Mouse (Mus musculus): Measurements from ENCODE around the gene Mink1. TPM values are rescaled to one million over a fixed set of nuclear protein-coding genes. Genes with fewer than 3 reads are reported as not detected.

The Mink1 gene
- total RNA-seq, 1 experiment = 23.0 TPM

- no peak overlapping the region for H3K4me3 ChIP-seq (ENCODE audit: insufficient read depth in 1 of 2, low read depth in 1 of 2, low read length in 2 of 2, poor library complexity in 1 of 2, severe bottlenecking in 1 of 2)
- no peak overlapping the region for H3K9ac ChIP-seq (ENCODE audit: insufficient read depth, low read depth, low read length, poor library complexity, severe bottlenecking)
- H3K4me1 ChIP-seq (ENCODE audit: control insufficient read depth in 2 of 2, insufficient read depth in 2 of 2, low read length in 2 of 2, poor library complexity in 1 of 2) = peaks cover 0 to 22% of the 10 kb centered on the region in 2 experiments; a peak in 3 of 4 replicates
- H3K27ac ChIP-seq (ENCODE audit: insufficient read depth, low read depth, low read length, poor library complexity, severe bottlenecking) = no peak overlapping the region
- in situ Hi-C loops (cut with MboI; ENCODE audit: low sequenced_read_pairs in 2 of 2, unreplicated experiment in 2 of 2) = no loop called here
- peaks cover 3% of the 10 kb centered on the region; the same call in 1 of the 2 replicates for H3K36me3 ChIP-seq (ENCODE audit: control insufficient read depth, insufficient read depth, low read length, poor library complexity, severe bottlenecking)
- TF ChIP-seq CHD2 (IDR thresholded peaks at IDR 0.05; ENCODE audit: low read depth, low read length) (no peak), HCFC1 (IDR thresholded peaks at IDR 0.05; ENCODE audit: borderline replicate concordance, insufficient read depth, low read length) (no peak), MAFK (IDR thresholded peaks at IDR 0.05; ENCODE audit: insufficient read depth, low read depth, low read length) (no peak), ZNF384 (IDR thresholded peaks at IDR 0.05; ENCODE audit: low read depth, low read length) (no peak), ZC3H11A (IDR thresholded peaks at IDR 0.05; ENCODE audit: borderline replicate concordance, low read depth, low read length) (no peak)
- no peak for DNase-seq (ENCODE audit: low read depth, low spot score)
- H3K9me3 ChIP-seq (ENCODE audit: control insufficient read depth, insufficient read depth, low read depth, low read length) = no peaks in the 10 kb centered on the region
Observed at GRCm38 (mm10) chr11:70583022-70583714, 20.5 kb downstream of the Mink1 start.

GRCm38 (mm10) chr11:70583775-70584174, 21.1 kb downstream of the Mink1 start:
- no peak for DNase-seq (ENCODE audit: low read depth, low spot score)
- no peak overlapping the region for H3K4me3 ChIP-seq (ENCODE audit: insufficient read depth in 1 of 2, low read depth in 1 of 2, low read length in 2 of 2, poor library complexity in 1 of 2, severe bottlenecking in 1 of 2)
- H3K27ac ChIP-seq (ENCODE audit: insufficient read depth, low read depth, low read length, poor library complexity, severe bottlenecking) = no peak overlapping the region
- no peaks in the 10 kb centered on the region for H3K9me3 ChIP-seq (ENCODE audit: control insufficient read depth, insufficient read depth, low read depth, low read length)
- TF ChIP-seq CHD2 (IDR thresholded peaks at IDR 0.05; ENCODE audit: low read depth, low read length) = no peak
- peaks cover 3% of the 10 kb centered on the region; the same call in 1 of the 2 replicates for H3K36me3 ChIP-seq (ENCODE audit: control insufficient read depth, insufficient read depth, low read length, poor library complexity, severe bottlenecking)
- H3K9ac ChIP-seq (ENCODE audit: insufficient read depth, low read depth, low read length, poor library complexity, severe bottlenecking) = no peak overlapping the region
- peaks cover 0 to 18% of the 10 kb centered on the region in 2 experiments; a peak in 3 of 4 replicates for H3K4me1 ChIP-seq (ENCODE audit: control insufficient read depth in 2 of 2, insufficient read depth in 2 of 2, low read length in 2 of 2, poor library complexity in 1 of 2)
- in situ Hi-C loops (cut with MboI; ENCODE audit: low sequenced_read_pairs in 2 of 2, unreplicated experiment in 2 of 2) = no loop called here

GRCm38 (mm10) chr11:70585457-70585856, 22.8 kb downstream of the Mink1 start:
- DNase-seq (ENCODE audit: low read depth, low spot score) = no peak
- H3K9me3 ChIP-seq (ENCODE audit: control insufficient read depth, insufficient read depth, low read depth, low read length) = no peaks in the 10 kb centered on the region
- peak overlapping the region in 1 of 2 experiments; percentile 22; a peak in 1 of 4 replicates for H3K4me3 ChIP-seq (ENCODE audit: insufficient read depth in 1 of 2, low read depth in 1 of 2, low read length in 2 of 2, poor library complexity in 1 of 2, severe bottlenecking in 1 of 2)
- H3K36me3 ChIP-seq (ENCODE audit: control insufficient read depth, insufficient read depth, low read length, poor library complexity, severe bottlenecking) = no peaks in the 10 kb centered on the region
- TF ChIP-seq ZC3H11A (IDR thresholded peaks at IDR 0.05; ENCODE audit: borderline replicate concordance, low read depth, low read length) (no peak), CHD2 (IDR thresholded peaks at IDR 0.05; ENCODE audit: low read depth, low read length) (no peak), HCFC1 (IDR thresholded peaks at IDR 0.05; ENCODE audit: borderline replicate concordance, insufficient read depth, low read length) (no peak), ZNF384 (IDR thresholded peaks at IDR 0.05; ENCODE audit: low read depth, low read length) (no peak), MAFK (IDR thresholded peaks at IDR 0.05; ENCODE audit: insufficient read depth, low read depth, low read length) (no peak)
- H3K27ac ChIP-seq (ENCODE audit: insufficient read depth, low read depth, low read length, poor library complexity, severe bottlenecking) = no peak overlapping the region
- in situ Hi-C loops (cut with MboI; ENCODE audit: low sequenced_read_pairs in 2 of 2, unreplicated experiment in 2 of 2) = no loop called here
- peak overlapping the region; percentile 12; the same call in 1 of the 2 replicates for H3K9ac ChIP-seq (ENCODE audit: insufficient read depth, low read depth, low read length, poor library complexity, severe bottlenecking)
- peaks cover 0 to 5% of the 10 kb centered on the region in 2 experiments; a peak in 1 of 4 replicates for H3K4me1 ChIP-seq (ENCODE audit: control insufficient read depth in 2 of 2, insufficient read depth in 2 of 2, low read length in 2 of 2, poor library complexity in 1 of 2)

GRCm38 (mm10) chr11:70586261-70586660, 23.6 kb downstream of the Mink1 start:
- TF ChIP-seq MAFK (IDR thresholded peaks at IDR 0.05; ENCODE audit: insufficient read depth, low read depth, low read length) = no peak
- no peak for TF ChIP-seq HCFC1 (IDR thresholded peaks at IDR 0.05; ENCODE audit: borderline replicate concordance, insufficient read depth, low read length)
- TF ChIP-seq ZC3H11A (IDR thresholded peaks at IDR 0.05; ENCODE audit: borderline replicate concordance, low read depth, low read length) = no peak
- no peak for TF ChIP-seq CHD2 (IDR thresholded peaks at IDR 0.05; ENCODE audit: low read depth, low read length)
- TF ChIP-seq ZNF384 (IDR thresholded peaks at IDR 0.05; ENCODE audit: low read depth, low read length) = no peak
- Histone ChIP-seq H3K36me3 (ENCODE audit: control insufficient read depth, insufficient read depth, low read length, poor library complexity, severe bottlenecking) (no peaks in the 10 kb centered on the region), H3K27ac (ENCODE audit: insufficient read depth, low read depth, low read length, poor library complexity, severe bottlenecking) (no peak overlapping the region), H3K9me3 (ENCODE audit: control insufficient read depth, insufficient read depth, low read depth, low read length) (no peaks in the 10 kb centered on the region), H3K9ac (ENCODE audit: insufficient read depth, low read depth, low read length, poor library complexity, severe bottlenecking) (no peak overlapping the region), H3K4me3 (ENCODE audit: insufficient read depth in 1 of 2, low read depth in 1 of 2, low read length in 2 of 2, poor library complexity in 1 of 2, severe bottlenecking in 1 of 2) (no peak overlapping the region), H3K4me1 (ENCODE audit: control insufficient read depth in 2 of 2, insufficient read depth in 2 of 2, low read length in 2 of 2, poor library complexity in 1 of 2) (peaks cover 0 to 5% of the 10 kb centered on the region in 2 experiments; a peak in 1 of 4 replicates)
- in situ Hi-C loops (cut with MboI; ENCODE audit: low sequenced_read_pairs in 2 of 2, unreplicated experiment in 2 of 2) = no loop called here
- no peak for DNase-seq (ENCODE audit: low read depth, low spot score)

All from ES-E14 (cell line).